Mouse (Mus musculus): ENCODE results near the gene Ube2l3.

- TF ChIP-seq CTCF (IDR thresholded peaks at IDR 0.05), result no peak
- TF ChIP-seq EP300 (IDR thresholded peaks at IDR 0.05), result no peak
Observed at GRCm38 (mm10) chr16:17200953-17201707, 1.3 kb downstream of the Ube2l3 start.
